Mouse (Mus musculus) B cell, adult 2 months (primary cell): ENCODE measurements at regions not wholly inside any gene's neighbourhood (a gene's known extent, or its start where the extent isn't known, plus 50 kb on each side); places are given as distances from the start of the nearest gene placed in this dataset.

Experiments used
- DNase-seq, 2 experiments: peaks; one replicate each; pipeline ENCODE4 v3.0.0; 2022

DNA sequence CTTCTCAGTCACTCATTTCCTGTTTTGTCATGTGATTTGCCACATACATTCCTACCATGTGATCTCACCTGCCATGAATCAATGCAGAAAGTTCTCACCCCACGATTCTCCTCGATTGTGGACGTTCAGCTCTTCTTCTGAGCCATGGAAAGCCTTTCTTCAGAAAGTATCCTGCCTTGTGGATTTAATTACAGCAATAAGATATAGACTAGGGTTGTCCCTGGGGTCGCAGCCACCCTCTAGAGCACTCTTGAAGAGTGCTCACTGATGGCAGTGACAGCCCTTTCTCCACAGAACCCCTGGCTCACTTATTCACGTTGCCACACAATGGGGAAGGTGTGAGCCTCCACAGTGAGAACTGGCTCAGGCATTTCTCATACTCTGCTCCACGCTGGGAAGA lies 345.1 kb downstream of the Wdr11 start:
- DNase-seq = no peak

DNA sequence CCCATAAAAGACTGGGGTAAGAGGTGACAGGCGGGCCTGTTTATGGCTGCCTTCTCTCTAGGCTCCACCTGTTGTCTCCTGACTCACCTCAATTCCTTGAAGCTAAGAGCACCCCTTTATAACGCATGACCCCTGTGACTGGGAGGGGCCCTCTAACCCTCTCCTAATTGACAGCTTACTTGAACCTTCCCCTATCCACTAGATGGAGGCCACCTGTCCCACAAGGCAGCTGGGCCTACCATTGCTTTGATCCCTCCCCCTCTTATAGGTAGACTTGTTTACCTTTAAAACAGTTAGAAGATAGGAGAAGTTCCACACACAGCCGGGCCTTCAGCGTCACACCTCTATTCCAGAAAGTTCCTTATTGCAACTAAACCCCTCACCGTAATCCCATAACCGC lies 346.1 kb downstream of the Wdr11 start:
- no peak for DNase-seq

DNA sequence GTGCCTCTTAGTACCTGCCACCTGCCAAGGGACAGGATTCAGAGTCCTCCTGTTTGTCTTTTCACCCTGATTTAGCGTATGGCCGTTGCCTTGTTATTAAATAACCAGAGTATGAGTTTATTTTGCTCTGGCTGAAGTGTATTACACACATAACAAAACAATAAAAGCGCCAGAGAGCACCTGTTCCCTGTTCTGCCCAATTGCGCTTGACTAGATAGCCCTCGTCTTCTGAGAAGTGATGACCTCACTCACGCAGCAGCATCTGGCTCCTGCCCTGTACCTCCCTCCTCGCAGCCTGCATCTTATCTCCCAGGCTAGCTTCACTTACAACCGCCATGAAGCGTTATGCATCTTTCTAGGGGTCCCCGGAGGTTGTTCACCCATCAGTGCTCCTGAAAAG lies 346.5 kb downstream of the Wdr11 start:
- no peak for DNase-seq

DNA sequence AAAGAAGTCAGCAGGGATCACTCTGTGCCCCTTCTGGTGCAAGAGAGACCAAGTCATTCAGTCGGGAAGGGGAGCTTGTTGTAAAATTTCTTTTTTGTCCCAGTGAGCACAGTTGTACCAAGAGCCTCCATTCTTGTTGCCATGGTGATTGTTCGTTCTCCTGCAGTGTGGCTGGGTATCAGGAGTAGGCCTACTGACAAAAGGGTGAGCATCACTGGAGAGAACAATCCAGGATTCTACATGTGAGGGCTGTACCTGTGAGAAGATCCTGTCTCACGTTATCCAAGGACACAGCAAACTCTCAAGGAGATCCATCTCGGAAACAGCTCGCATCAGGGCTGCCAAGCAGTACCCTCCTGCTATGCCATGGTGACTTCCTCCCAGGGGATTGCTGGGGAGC lies 347.6 kb downstream of the Wdr11 start:
- no peak for DNase-seq

DNA sequence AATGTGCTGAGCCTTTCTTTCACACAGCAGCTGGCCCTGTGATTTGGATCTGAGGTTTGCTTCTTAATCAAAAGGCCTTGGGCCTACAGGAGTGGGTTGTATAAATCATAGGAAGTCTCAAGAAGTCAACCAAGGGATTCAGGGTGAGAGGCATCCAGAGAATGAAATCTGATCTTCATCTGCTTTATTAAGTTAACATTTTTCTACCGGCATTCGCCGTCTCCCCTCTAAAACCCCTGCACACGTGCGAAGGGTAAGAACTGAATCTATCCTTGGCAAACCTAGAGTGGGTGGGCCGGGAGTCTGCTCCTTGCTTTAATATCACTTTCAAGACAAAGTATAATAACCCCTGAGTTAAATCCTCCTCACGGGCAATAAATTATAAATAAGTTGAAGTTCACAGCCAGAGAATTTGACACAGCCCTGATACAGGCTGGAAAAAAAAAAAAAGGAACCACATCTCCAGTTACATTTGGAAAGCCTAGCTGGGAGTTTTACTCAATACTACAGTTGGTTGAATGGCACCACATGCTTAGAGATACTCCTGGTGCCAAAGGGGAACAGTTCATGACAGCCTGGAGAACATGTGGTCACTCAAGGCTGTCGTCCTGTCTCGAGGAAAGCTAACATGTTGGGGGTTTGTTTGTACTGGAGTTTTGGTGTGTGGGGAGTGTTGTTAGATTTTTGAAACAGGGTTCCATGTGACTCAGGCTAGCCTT lies 349.8 kb downstream of the Wdr11 start:
- no peak for DNase-seq

DNA sequence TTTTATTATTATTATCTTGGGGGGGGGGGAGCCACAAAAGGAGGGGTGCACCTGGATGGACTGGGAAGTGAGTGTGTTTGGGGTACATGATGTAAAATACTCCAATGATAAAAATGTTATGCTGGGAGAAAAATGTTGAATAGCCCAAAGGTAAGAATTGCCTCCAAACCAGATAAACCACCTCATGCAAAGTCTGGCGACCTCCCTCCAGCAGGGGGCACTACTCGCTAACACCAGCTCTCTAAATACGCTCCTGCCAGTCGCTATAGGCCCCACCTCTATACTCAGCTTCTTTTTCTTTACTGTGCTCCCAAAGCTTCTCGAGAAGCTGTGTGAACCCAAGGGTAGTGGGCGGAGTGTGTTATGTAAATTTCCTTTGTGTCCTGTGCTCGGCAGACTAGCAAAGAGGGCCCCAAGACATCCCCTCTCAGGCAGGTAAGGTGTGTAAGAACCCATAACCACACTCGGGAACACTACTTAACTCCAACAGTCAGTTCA lies 357.0 kb downstream of the Wdr11 start:
- DNase-seq = peak in 1 of 2 experiments; percentile 1

DNA sequence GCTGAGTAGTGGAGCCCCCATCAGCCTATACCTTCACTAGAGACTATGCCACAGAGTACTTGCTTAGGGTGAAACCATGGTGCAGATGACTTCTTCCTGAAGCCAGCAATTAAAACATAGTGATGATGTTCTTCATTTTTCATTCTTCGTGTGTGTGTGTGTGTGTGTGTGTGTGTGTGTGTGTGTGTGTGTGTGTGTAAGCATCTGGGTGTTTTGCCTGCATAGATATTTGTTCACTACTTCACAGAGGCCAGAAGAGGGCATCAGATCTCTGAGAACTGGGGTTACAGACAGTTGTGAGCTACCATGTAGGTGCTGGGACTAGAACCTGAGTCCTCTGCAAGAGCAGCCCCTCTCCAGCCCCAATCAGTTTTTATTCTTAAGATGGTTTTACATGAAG lies 358.8 kb downstream of the Wdr11 start:
- no peak for DNase-seq

DNA sequence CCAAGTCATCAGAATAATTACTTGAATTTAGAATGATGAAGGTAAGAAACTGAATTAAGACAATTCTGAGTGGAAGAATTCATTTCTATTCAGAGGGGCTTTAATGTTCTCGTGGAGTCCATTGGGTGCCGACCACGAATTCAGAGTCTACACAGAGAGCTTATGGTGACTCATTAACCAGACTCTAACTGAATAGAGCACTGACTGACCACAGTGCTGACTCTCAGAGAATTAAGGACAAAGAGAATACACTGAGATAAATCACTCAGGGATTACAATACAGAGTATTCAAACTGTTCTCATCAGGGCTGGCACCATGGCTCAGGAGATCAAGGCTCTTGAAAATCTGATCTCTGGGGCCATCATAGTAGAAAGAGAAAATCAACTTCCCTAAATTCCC lies 366.7 kb downstream of the Wdr11 start:
- no peak for DNase-seq

DNA sequence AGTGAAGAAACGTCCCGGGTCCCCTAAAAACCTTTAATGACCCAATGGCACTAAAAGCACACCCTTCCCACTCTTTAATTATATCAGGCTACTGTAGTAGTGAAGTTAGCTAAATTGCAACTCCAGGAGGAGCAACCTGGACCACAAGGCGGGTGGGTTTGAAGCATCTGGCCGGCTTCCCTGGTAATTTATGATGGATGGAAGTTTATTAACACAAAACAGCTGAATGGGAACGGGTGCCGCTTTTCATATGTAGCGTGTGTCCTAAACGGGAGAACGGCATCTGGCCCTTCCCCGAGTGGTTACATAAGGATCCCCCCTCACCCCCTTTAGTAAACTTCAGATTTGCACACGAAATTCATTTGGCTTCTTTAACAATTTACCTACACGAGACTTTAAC lies 370.9 kb downstream of the Wdr11 start:
- DNase-seq = no peak

DNA sequence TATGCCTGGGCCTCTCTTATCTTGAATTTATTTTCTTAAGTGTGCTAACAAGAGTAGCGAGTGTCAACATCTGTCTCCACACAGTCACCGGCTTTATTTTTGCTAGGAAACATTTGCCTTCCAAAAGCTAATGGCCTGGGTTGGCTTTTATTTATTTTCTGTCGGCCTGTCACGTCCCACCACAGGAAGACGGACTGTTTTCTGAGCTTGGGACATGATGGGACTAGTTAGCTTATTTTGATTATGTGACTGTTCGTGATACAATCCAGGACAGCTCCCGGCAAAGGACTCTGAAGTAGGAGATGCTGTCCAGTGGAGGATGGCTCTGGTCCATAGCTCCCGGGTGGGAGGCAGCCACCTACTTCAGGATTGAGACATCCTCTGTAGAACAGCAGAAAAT lies 372.5 kb downstream of the Wdr11 start:
- no peak for DNase-seq

DNA sequence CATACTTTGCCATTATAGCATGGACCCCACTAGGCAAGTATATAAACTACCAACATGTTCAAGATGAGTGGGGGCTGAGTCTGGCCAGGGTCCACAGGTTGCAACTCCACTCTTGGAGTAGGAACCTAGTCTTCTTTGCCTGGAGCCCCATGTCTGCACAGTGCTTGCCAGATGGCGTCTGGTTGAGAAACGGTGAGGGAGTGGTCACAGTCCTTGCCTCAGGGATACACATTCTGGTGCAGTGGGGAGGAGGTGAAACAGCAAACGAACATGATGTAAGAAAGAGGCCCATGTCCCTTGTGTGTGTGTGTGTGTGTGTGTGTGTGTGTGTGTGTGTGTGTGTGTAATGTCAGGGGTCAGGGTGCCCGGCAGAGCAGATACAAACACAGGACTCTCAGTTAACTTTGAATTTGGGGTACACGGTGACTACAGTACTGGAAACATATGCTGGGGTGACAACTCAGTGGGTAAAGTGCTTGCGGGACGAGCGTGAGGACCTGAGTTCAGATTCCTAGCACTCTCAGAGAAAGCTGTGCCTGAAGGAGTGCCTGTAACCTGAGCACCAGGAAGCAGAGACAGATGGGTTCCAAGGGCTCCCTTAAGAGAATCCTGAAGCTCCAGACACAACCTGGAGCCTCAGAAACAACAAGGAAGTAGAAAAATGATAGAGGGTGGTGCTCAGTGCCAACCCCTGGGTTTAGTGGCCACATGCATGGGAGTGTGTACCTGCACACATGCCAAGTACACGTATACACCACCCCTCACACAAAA lies 373.8 kb downstream of the Wdr11 start:
- DNase-seq = no peak

DNA sequence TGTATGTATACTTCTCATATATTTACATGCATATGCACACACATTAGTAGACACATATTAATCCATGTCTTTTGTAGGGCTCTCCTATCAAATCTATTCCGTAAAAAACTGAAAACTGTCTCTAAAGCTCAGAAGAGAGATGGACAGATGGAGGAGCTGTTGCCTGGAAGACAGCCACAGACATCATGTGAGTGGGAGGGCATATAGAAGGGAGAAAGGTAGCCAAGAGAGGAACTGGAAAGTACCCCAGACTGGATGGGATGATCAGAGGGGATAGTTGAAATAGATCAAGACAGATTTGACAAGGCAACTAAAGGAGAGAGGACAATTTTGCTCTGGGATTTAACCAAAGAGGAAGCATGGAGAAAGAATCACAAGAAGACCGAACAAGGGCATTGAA lies 375.1 kb downstream of the Wdr11 start:
- no peak for DNase-seq

DNA sequence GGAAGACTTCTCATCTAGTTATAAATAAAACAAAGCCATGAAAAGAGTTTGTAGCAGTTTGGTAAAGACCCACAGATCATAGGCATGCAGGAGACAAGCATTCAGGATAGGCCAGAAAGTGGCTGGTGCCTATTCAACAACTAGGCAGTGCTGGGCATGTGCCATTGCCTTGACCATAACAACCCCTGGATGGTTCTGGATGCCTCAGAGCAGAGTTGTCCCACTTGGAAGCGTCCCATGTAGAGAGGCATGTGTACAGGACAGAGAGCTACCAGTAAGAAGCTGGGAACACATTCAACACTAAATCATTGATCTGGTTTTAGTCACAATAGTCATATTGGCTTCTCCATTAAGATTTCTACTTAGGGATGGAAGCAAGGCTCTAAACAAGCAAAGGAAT lies 378.5 kb downstream of the Wdr11 start:
- no peak for DNase-seq

DNA sequence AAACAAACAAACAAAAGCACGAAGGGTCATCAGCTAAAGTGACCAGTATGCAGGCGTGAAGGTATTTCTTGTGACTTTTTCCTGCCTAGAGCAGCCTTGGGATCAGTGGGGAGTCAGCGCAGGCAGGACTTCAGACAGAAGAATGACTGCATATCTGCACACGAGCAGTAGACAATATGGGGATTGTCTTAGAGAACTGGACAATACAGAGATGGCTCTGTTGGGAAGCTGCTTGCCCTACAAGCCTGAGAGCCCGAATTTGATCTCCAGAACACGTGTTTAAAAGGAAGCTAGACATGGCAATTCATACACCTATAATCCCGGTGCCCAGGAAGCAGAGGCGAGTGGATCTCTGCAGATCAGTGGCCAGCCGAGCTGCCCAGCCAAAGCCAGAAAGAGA lies 382.5 kb downstream of the Wdr11 start:
- no peak for DNase-seq

DNA sequence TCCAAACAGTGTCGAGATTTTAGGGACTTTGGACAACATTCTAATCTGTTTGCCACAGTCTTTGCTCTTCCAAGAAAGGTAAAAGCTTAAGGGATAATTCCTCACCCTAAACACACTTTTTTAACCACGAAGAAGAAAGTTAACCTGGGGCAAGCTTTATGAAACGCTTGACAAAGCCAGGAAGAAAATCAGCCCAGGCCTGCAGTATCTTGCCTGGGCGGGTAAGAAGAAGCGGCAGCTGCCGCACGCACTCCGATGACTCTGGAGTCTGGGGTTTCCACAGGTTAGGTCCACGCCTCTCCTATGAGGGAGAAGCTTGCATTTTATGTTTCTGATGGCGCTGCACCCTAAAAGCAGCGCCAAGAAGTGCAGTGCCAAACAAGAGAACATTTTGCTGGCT lies 383.2 kb downstream of the Wdr11 start:
- no peak for DNase-seq

DNA sequence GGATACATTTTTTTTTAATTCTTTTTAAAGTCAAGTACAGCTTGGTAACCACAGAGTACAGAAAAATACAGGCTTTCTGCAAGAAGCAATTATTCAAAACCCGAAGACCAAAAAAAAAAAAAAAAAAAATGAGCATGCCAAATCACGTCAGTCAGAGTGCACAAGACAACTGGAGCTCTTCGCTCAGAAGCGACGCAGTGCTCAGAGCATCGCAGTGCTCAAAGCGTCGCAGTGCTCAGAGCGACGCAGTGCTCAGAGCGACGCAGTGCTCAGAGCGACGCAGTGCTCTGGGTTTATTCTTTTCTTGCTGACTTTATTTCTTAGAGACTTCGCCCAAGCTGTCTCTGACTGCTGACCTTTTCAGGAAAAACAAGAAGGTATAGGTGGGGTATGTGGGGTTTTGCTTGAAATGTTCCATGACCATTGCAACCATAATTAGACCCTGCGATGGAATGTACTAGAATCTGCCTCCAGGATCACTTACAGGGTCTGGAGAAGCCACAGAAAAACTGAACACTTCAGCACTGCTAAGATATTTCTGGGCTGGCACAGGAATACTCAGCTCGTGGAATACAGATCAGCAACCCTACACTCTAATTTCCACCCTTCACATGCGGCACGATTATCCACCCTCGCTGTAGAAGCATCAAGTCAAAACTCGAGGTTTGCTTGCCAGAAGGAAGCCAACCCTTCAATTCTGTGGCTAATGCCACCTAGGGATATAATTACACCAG lies 384.3 kb downstream of the Wdr11 start:
- no peak for DNase-seq

DNA sequence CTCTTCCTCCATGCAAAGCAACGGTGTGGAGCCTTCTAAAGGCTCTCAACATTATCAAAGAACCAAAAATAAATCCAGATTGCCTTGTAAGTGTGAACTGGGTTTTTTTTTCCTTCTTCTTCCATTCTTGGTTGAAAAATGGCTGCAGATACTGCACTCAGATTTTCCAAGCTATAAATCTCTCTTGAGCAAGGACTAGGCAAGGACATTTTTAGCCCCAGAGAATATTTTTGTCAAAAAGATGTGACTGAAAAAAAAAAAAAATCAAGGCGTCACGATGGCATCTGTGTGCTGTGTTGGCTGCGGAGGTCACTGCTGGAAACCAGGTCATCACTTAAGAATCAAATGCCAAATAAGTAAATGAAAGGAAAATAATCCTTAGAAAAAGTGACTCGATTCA lies 386.9 kb downstream of the Wdr11 start:
- DNase-seq = no peak

DNA sequence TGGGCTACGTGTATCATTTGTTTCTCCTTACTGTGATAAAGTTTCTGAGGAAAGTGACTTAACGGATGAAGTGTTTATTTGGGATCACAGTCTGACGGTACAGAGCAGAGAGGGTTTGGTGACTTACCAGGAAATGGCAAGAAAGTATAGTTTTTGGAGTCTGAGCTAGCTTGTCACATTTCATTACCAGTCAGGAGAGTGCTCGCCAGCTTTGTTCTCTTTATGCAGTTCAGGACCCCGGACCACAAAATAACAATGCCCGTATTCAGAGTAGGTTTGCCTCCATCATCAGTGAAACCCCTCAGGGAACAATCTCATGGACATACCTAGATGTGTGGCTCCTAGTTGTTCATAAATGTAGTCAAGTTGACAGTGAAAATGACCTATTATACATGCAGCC lies 387.7 kb downstream of the Wdr11 start:
- no peak for DNase-seq

DNA sequence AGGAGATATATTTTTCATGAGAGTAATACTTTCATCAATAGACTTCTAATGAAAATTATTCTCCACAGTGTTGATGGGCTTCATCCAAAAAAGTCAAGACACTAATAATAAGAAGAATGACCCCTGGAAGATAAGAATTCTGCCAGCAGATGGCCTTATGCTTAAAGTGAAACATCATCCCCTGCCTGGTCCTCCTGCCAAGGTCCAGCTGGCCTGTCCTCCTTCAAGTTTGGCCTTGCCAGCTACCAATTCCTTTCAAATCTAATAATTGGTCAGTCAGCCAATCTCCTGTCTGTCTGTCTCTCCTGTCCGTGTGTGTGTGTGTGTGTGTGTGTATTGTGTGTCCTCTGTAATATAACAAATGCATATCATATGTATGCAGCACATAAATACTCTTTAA lies 388.8 kb downstream of the Wdr11 start:
- DNase-seq = no peak

DNA sequence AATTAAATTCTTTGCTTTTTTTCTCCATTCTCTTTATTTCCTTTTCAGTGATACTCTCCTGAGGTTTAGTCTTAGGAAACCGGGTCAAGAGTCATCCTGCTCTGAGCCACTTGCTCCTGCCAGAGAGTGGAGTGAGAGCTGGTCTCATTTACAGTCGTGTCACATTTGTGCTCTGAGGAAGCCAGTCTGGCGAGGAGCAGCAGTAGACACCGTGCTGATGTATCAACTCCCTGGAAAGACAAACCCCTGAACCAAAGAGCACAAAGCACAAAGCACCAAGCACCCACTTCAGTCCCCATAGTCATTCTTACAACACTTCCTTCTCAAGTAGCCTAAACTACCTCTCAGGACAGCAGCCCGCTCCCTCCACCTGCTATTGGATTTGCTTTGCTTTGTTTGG lies 390.7 kb downstream of the Wdr11 start:
- DNase-seq = no peak

DNA sequence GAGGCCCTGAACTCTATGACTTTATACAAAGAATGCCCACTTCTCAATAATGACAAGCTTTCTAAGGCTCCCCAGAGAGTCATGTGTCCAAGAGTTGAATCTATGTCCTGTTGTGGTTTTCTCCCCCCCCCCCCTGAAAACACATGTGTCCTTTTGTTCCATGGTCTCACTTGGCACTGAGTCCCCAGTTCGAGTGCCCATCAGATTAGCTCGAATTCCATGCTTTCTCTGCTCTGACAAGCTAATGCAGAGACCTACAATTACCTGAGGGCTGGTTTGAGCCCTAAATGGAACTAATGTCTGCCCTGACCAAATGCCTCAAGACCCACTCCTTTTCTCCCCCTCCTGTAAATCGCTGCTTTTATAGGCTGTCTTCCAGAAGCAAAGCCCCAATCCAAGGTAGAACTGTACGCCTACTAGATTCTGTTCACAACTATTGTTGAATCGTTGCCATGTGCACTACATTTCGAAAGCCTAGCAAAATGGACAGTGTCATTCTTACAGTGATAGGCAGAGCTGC lies 392.0 kb downstream of the Wdr11 start:
- DNase-seq = no peak

DNA sequence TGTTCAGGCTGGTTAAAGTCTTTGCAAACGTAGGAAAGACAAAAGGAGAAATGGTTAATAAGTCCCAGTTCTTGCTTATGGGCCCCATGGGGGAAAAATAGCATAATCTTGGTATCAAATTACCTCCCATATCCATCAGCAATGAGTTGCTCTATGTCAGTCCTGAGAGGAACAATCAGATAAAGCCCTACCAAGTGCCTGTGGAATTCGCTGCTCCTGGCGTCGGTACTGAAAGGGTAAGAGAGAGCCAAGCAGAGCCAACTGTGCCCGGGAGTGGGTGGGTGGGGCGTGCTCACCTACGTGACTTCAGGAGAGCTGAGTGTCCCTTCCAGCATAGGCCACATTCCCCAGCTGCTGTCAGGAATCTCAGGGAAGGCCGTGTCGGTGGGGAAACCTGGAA lies 392.7 kb downstream of the Wdr11 start:
- DNase-seq = no peak

DNA sequence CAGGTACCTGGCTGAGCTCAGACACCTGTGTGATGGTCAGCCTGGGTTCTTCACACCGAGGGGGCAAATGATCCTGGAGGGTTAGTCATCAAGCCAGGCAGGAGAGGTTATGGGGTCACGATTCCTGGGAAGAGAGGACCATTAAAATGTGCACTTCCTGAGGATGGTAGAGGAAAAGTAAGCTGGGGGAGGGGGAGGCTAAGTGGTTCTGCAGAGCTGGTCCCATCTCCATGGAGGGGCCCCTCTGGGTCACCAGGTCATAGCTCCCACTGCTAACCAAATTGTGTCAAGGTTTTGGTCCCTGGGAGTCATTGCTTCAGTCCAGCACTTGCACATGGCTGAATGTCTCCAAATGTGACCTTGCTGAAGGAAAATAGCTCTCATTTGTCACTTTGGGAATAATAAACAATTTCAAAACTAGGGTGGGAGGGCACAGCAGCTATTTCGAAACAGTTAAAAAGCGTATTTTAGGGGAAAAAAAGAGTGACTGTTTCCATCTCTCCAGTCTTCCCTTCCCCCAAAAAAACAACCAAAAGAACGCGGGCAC lies 395.5 kb downstream of the Wdr11 start:
- no peak for DNase-seq
